Mouse (Mus musculus): ENCODE measurements around the gene Fgfr2. TPM values are rescaled to one million over a fixed set of nuclear protein-coding genes. Genes with fewer than 3 reads are reported as not detected.
A peak's percentile ranks its signal among the peaks of the same experiment; 100 is the strongest.

Gene Fgfr2
- polyA plus RNA-seq, 1 experiment from 2014 or later, result 137 TPM

GRCm38 (mm10) chr7:133039556-133040255, 83.4 kb downstream of the Fgfr2 start:
- WGBS, result 73% methylated on average over 3 of the region's 3 CpGs
- peaks cover 62% of the 10 kb centered on the region for H3K4me1 ChIP-seq
- no peak overlapping the region for H3K4me2 ChIP-seq (replicated peaks)
- no peaks in the 10 kb centered on the region for H3K36me3 ChIP-seq
- no peaks in the 10 kb centered on the region for H3K9me3 ChIP-seq (replicated peaks)
- ATAC-seq (ENCODE audit: insufficient number of reproducible peaks, low FRiP score, low TSS enrichment, low read depth), result no peak
- no peak overlapping the region for H3K9ac ChIP-seq
- H3K4me3 ChIP-seq (replicated peaks), result no peak overlapping the region
- no peaks in the 10 kb centered on the region for H3K27me3 ChIP-seq
- H3K27ac ChIP-seq (replicated peaks), result 0 out of 2 replicates have a peak overlapping the region, but pooled peaks have one; percentile 3

- Histone ChIP-seq H3K36me3 (no peaks in the 10 kb centered on the region), H3K27ac (replicated peaks) (no peak overlapping the region), H3K27me3 (no peaks in the 10 kb centered on the region), H3K4me1 (peaks cover 65% of the 10 kb centered on the region), H3K4me3 (replicated peaks) (no peak overlapping the region), H3K9me3 (replicated peaks) (no peaks in the 10 kb centered on the region), H3K9ac (no peak overlapping the region), H3K4me2 (replicated peaks) (no peak overlapping the region)
- no peak for ATAC-seq (ENCODE audit: insufficient number of reproducible peaks, low FRiP score, low TSS enrichment, low read depth)
- WGBS, result 22% methylated on average over 4 of the region's 4 CpGs
These were observed 85.5 kb downstream of the Fgfr2 start for GRCm38 (mm10) chr7:133037618-133038017.

- H3K4me1 ChIP-seq, result peaks cover 61% of the 10 kb centered on the region
- no peak overlapping the region for H3K9ac ChIP-seq
- no peak overlapping the region for H3K4me2 ChIP-seq (replicated peaks)
- WGBS, result 33% methylated on average over 5 of the region's 5 CpGs
- no peaks in the 10 kb centered on the region for H3K27me3 ChIP-seq
- no peak for ATAC-seq (ENCODE audit: insufficient number of reproducible peaks, low FRiP score, low TSS enrichment, low read depth)
- no peak overlapping the region for H3K4me3 ChIP-seq (replicated peaks)
- no peak overlapping the region for H3K27ac ChIP-seq (replicated peaks)
- H3K36me3 ChIP-seq, result no peaks in the 10 kb centered on the region
- no peaks in the 10 kb centered on the region for H3K9me3 ChIP-seq (replicated peaks)
These were observed 85.9 kb downstream of the Fgfr2 start for GRCm38 (mm10) chr7:133037217-133037616.

GRCm38 (mm10) chr7:133035901-133036300, 87.2 kb downstream of the Fgfr2 start:
- Histone ChIP-seq H3K4me3 (replicated peaks) (no peak overlapping the region), H3K9me3 (replicated peaks) (no peaks in the 10 kb centered on the region), H3K4me1 (peaks cover 51% of the 10 kb centered on the region), H3K36me3 (no peaks in the 10 kb centered on the region), H3K27ac (replicated peaks) (no peak overlapping the region), H3K4me2 (replicated peaks) (no peak overlapping the region), H3K27me3 (no peaks in the 10 kb centered on the region), H3K9ac (no peak overlapping the region)
- ATAC-seq (ENCODE audit: insufficient number of reproducible peaks, low FRiP score, low TSS enrichment, low read depth), result no peak

- Histone ChIP-seq H3K27me3 (no peaks in the 10 kb centered on the region), H3K4me1 (peaks cover 29% of the 10 kb centered on the region), H3K9ac (no peak overlapping the region), H3K4me3 (replicated peaks) (no peak overlapping the region), H3K4me2 (replicated peaks) (no peak overlapping the region), H3K9me3 (replicated peaks) (no peaks in the 10 kb centered on the region), H3K27ac (replicated peaks) (no peak overlapping the region), H3K36me3 (no peaks in the 10 kb centered on the region)
- WGBS, result 42% methylated on average over 9 of the region's 9 CpGs
- ATAC-seq (ENCODE audit: insufficient number of reproducible peaks, low FRiP score, low TSS enrichment, low read depth), result 0 out of 2 replicates have a peak, but pooled peaks have one; percentile 27
These were observed 90.5 kb downstream of the Fgfr2 start for GRCm38 (mm10) chr7:133032589-133033203.

GRCm38 (mm10) chr7:133029496-133030047, 93.6 kb downstream of the Fgfr2 start:
- Histone ChIP-seq H3K27me3 (no peaks in the 10 kb centered on the region), H3K9me3 (replicated peaks) (no peaks in the 10 kb centered on the region), H3K4me2 (replicated peaks) (no peak overlapping the region), H3K36me3 (no peaks in the 10 kb centered on the region), H3K4me3 (replicated peaks) (no peak overlapping the region), H3K4me1 (peaks cover 27% of the 10 kb centered on the region), H3K27ac (replicated peaks) (no peak overlapping the region), H3K9ac (no peak overlapping the region)
- no peak for ATAC-seq (ENCODE audit: insufficient number of reproducible peaks, low FRiP score, low TSS enrichment, low read depth)
- WGBS, result 76% methylated on average over 8 of the region's 8 CpGs

GRCm38 (mm10) chr7:133029004-133029403, 94.1 kb downstream of the Fgfr2 start:
- H3K9me3 ChIP-seq (replicated peaks), result no peaks in the 10 kb centered on the region
- no peaks in the 10 kb centered on the region for H3K36me3 ChIP-seq
- 82% methylated on average over 8 of the region's 8 CpGs for WGBS
- no peaks in the 10 kb centered on the region for H3K27me3 ChIP-seq
- peaks cover 31% of the 10 kb centered on the region for H3K4me1 ChIP-seq
- no peak for ATAC-seq (ENCODE audit: insufficient number of reproducible peaks, low FRiP score, low TSS enrichment, low read depth)
- H3K4me2 ChIP-seq (replicated peaks), result no peak overlapping the region
- H3K27ac ChIP-seq (replicated peaks), result no peak overlapping the region
- H3K4me3 ChIP-seq (replicated peaks), result no peak overlapping the region
- no peak overlapping the region for H3K9ac ChIP-seq

- Histone ChIP-seq H3K36me3 (no peaks in the 10 kb centered on the region), H3K4me3 (replicated peaks) (no peak overlapping the region), H3K4me2 (replicated peaks) (no peak overlapping the region), H3K9me3 (replicated peaks) (no peaks in the 10 kb centered on the region), H3K27me3 (no peaks in the 10 kb centered on the region), H3K4me1 (peaks cover 30% of the 10 kb centered on the region), H3K9ac (no peak overlapping the region), H3K27ac (replicated peaks) (no peak overlapping the region)
- no peak for ATAC-seq (ENCODE audit: insufficient number of reproducible peaks, low FRiP score, low TSS enrichment, low read depth)
- WGBS, result 77% methylated on average over 4 of the region's 4 CpGs
These were observed 95.2 kb downstream of the Fgfr2 start for GRCm38 (mm10) chr7:133027930-133028329.

GRCm38 (mm10) chr7:133024694-133025093, 98.5 kb downstream of the Fgfr2 start:
- H3K9me3 ChIP-seq (replicated peaks), result no peaks in the 10 kb centered on the region
- ATAC-seq (ENCODE audit: insufficient number of reproducible peaks, low FRiP score, low TSS enrichment, low read depth), result peak; percentile 74
- no peak overlapping the region for H3K4me3 ChIP-seq (replicated peaks)
- peak overlapping the region; percentile 65 for H3K27ac ChIP-seq (replicated peaks)
- H3K27me3 ChIP-seq, result no peaks in the 10 kb centered on the region
- H3K36me3 ChIP-seq, result no peaks in the 10 kb centered on the region
- no peak overlapping the region; the same call in 1 of the 2 replicates for H3K4me2 ChIP-seq (replicated peaks)
- peaks cover 56% of the 10 kb centered on the region for H3K4me1 ChIP-seq
- no peak overlapping the region for H3K9ac ChIP-seq
- WGBS, result 22% methylated on average over 1 of the region's 1 CpGs

GRCm38 (mm10) chr7:133019481-133020020, 103.6 kb downstream of the Fgfr2 start:
- ATAC-seq (ENCODE audit: insufficient number of reproducible peaks, low FRiP score, low TSS enrichment, low read depth), result no peak
- whole genome bisulfite sequencing, result 50% methylated on average over 6 of the region's 6 CpGs
- 0 out of 2 replicates have a peak, but pooled peaks cover 3% of the 10 kb centered on the region for H3K36me3 ChIP-seq
- H3K27ac ChIP-seq (replicated peaks), result no peak overlapping the region
- H3K4me2 ChIP-seq (replicated peaks), result no peak overlapping the region
- H3K4me1 ChIP-seq, result peaks cover 64% of the 10 kb centered on the region
- no peaks in the 10 kb centered on the region for H3K27me3 ChIP-seq
- H3K9me3 ChIP-seq (replicated peaks), result no peaks in the 10 kb centered on the region
- H3K9ac ChIP-seq, result no peak overlapping the region
- no peak overlapping the region for H3K4me3 ChIP-seq (replicated peaks)

GRCm38 (mm10) chr7:133018961-133019360, 104.2 kb downstream of the Fgfr2 start:
- peaks cover 64% of the 10 kb centered on the region for H3K4me1 ChIP-seq
- H3K27ac ChIP-seq (replicated peaks), result no peak overlapping the region
- WGBS, result 77% methylated on average over 7 of the region's 7 CpGs
- H3K4me2 ChIP-seq (replicated peaks), result no peak overlapping the region
- ATAC-seq (ENCODE audit: insufficient number of reproducible peaks, low FRiP score, low TSS enrichment, low read depth), result no peak
- H3K27me3 ChIP-seq, result no peaks in the 10 kb centered on the region
- no peak overlapping the region for H3K4me3 ChIP-seq (replicated peaks)
- 0 out of 2 replicates have a peak, but pooled peaks cover 3% of the 10 kb centered on the region for H3K36me3 ChIP-seq
- H3K9me3 ChIP-seq (replicated peaks), result no peaks in the 10 kb centered on the region
- no peak overlapping the region for H3K9ac ChIP-seq

Data from embryonic facial prominence, embryonic 15.5 days (tissue).